8 mouse cellular contexts compared by ENCODE assay signal in genomic region chr11:61619791-61620241, GRCm38 (mm10). TPM values are rescaled to one million over a fixed set of nuclear protein-coding genes. Genes with fewer than 3 reads are reported as not detected.
DNase-seq lines count a peak whose midpoint lies in the region; ATAC-seq and TF ChIP-seq lines count a peak whose summit lies in the region.

No protein-coding gene starts in this region.

- peak; percentile 10; the same call in 1 of the 2 replicates for TF ChIP-seq EP300 in lung, postnatal 0 days (IDR thresholded peaks at IDR 0.05)

- 1% methylated on average over 17 of the region's 17 CpGs for WGBS in forebrain, postnatal 0 days
- under 1% methylated on average over 17 of the region's 17 CpGs for WGBS in hindbrain, embryonic 10.5 days
- WGBS in lung, postnatal 0 days = under 1% methylated on average over 13 of the region's 17 CpGs

- peak; percentile 64 for DNase-seq in MN1 (ENCODE audit: low spot score)
- DNase-seq in cerebellum, adult 11-12 months = peak; percentile 69
- peak; percentile 67 for DNase-seq in forebrain, postnatal 0 days
- peak; percentile 77 for DNase-seq in hindbrain, embryonic 10.5 days (ENCODE audit: low spot score)
- peak; percentile 76 to 85 for DNase-seq in layer of hippocampus, postnatal 10 days (ENCODE audit: low spot score in 2 of 2)
- DNase-seq in lung, postnatal 0 days (ENCODE audit: low spot score) = peak; percentile 87
- DNase-seq in right cerebral cortex, postnatal 14 days = peak; percentile 81
- DNase-seq in c-Kit-positive CD71-positive TER-119-positive erythroid progenitor cells, embryonic 14.5 days (ENCODE audit: low spot score) = no peak

- no peaks in the 10 kb centered on the region for H3K36me3 ChIP-seq in forebrain, postnatal 0 days (ENCODE audit: insufficient read depth)
- H3K36me3 ChIP-seq in hindbrain, embryonic 10.5 days = no peaks in the 10 kb centered on the region
- no peaks in the 10 kb centered on the region for H3K36me3 ChIP-seq in lung, postnatal 0 days (ENCODE audit: insufficient read depth, low read length)

- H3K9ac ChIP-seq in forebrain, postnatal 0 days = peak overlapping the region; percentile 49
- peak overlapping the region; percentile 32; the same call in 1 of the 2 replicates for H3K9ac ChIP-seq in lung, postnatal 0 days (replicated peaks; ENCODE audit: low read depth)

- H3K9me3 ChIP-seq in forebrain, postnatal 0 days (ENCODE audit: low read length) = no peaks in the 10 kb centered on the region
- no peaks in the 10 kb centered on the region for H3K9me3 ChIP-seq in hindbrain, embryonic 10.5 days
- H3K9me3 ChIP-seq in lung, postnatal 0 days (ENCODE audit: low read length) = no peaks in the 10 kb centered on the region

- ATAC-seq in forebrain, postnatal 0 days = peak; percentile 75
- peak; percentile 50 for ATAC-seq in lung, postnatal 0 days

- peak overlapping the region; percentile 54; the same call in 1 of the 2 replicates for H3K27ac ChIP-seq in forebrain, postnatal 0 days (ENCODE audit: low read depth, low read length)
- H3K27ac ChIP-seq in hindbrain, embryonic 10.5 days = peak overlapping the region; percentile 87
- peak overlapping the region; percentile 83 for H3K27ac ChIP-seq in lung, postnatal 0 days (ENCODE audit: low read length)

- peak overlapping the region; percentile 36 for H3K4me3 ChIP-seq in forebrain, postnatal 0 days (ENCODE audit: low read depth, low read length)
- H3K4me3 ChIP-seq in hindbrain, embryonic 10.5 days = peak overlapping the region; percentile 60
- peak overlapping the region; percentile 30 for H3K4me3 ChIP-seq in lung, postnatal 0 days (ENCODE audit: low read depth, low read length)

- peak overlapping the region; percentile 67 for H3K4me2 ChIP-seq in forebrain, postnatal 0 days (ENCODE audit: low read depth)
- H3K4me2 ChIP-seq in lung, postnatal 0 days (replicated peaks; ENCODE audit: low read depth, low read length) = peak overlapping the region; percentile 72

- no peaks in the 10 kb centered on the region for H3K27me3 ChIP-seq in forebrain, postnatal 0 days (ENCODE audit: insufficient read depth, low read length)
- H3K27me3 ChIP-seq in hindbrain, embryonic 10.5 days (ENCODE audit: insufficient read depth, poor library complexity, severe bottlenecking) = peaks cover 21% of the 10 kb centered on the region
- no peaks in the 10 kb centered on the region for H3K27me3 ChIP-seq in lung, postnatal 0 days (replicated peaks; ENCODE audit: insufficient read depth, low read length)

- peak; percentile 49 for TF ChIP-seq CTCF in forebrain, postnatal 0 days (IDR thresholded peaks at IDR 0.05; ENCODE audit: low read depth)
- peak; percentile 73 for TF ChIP-seq CTCF in lung, postnatal 0 days (IDR thresholded peaks at IDR 0.05)

- peaks cover 3% of the 10 kb centered on the region; the same call in 1 of the 2 replicates for H3K4me1 ChIP-seq in forebrain, postnatal 0 days (ENCODE audit: insufficient read depth)
- H3K4me1 ChIP-seq in hindbrain, embryonic 10.5 days (replicated peaks) = peaks cover 37% of the 10 kb centered on the region
- H3K4me1 ChIP-seq in lung, postnatal 0 days (ENCODE audit: insufficient read depth, low read depth, low read length) = peaks cover 12% of the 10 kb centered on the region; the same call in 1 of the 2 replicates

RNA-seq across cellular contexts. Expression of gene Grap, which starts 33.2 kb away (rescaled TPM):
- 4.9 and 5.6 TPM in 2 replicates for total RNA-seq in forebrain, postnatal 0 days (2014; rRNA removed)
- 4.7 and 6.9 TPM in 2 replicates for polyA plus RNA-seq in forebrain, postnatal 0 days (2015; fragmentation: Nextera tagmentation; extraction: Ambion mirVana)
- 7.8 and 8.6 TPM in 2 replicates for polyA plus RNA-seq in hindbrain, embryonic 10.5 days (2016; fragmentation: Nextera tagmentation; extraction: Ambion mirVana)
- total RNA-seq in layer of hippocampus, postnatal 10 days (2021) = 10 to 100 TPM in 1 of 2 experiments, 1 to 10 TPM in 1; 9.6 to 10.4 TPM
- polyA plus RNA-seq in lung, postnatal 0 days (2015; fragmentation: Nextera tagmentation; extraction: Ambion mirVana) = 71.8 and 72.1 TPM in 2 replicates

RNA-seq across cellular contexts. Expression of gene Epn2, which starts 40.3 kb away (rescaled TPM):
- 68.9 and 80.6 TPM in 2 replicates for total RNA-seq in forebrain, postnatal 0 days (2014; rRNA removed)
- polyA plus RNA-seq in forebrain, postnatal 0 days (2015; fragmentation: Nextera tagmentation; extraction: Ambion mirVana) = 60.7 and 77.3 TPM in 2 replicates
- polyA plus RNA-seq in hindbrain, embryonic 10.5 days (2016; fragmentation: Nextera tagmentation; extraction: Ambion mirVana) = 23.3 and 25.7 TPM in 2 replicates
- 100 to 1,000 TPM; 129 to 132 TPM for total RNA-seq in layer of hippocampus, postnatal 10 days (2021)
- polyA plus RNA-seq in lung, postnatal 0 days (2015; fragmentation: Nextera tagmentation; extraction: Ambion mirVana) = 41.0 and 47.7 TPM in 2 replicates
